Mouse (Mus musculus): ENCODE data around the gene Slc29a3. TPM values are rescaled to one million over a fixed set of nuclear protein-coding genes. Genes with fewer than 3 reads are reported as not detected.
A peak's percentile ranks its signal among the peaks of the same experiment; 100 is the strongest.
"Not testable (repeated sequence)": the region's sequence is repeated elsewhere in the genome, so short reads cannot be mapped to it uniquely, and the experiment has no call there.

Slc29a3 gene
- polyA plus RNA-seq, 1 experiment from 2014 or later, result 5.4 TPM

GRCm38 (mm10) chr10:60760377-60760776, 7.8 kb upstream of the Slc29a3 start:
- Histone ChIP-seq H3K27me3 (replicated peaks) (no peaks in the 10 kb centered on the region), H3K4me2 (no peak overlapping the region), H3K4me1 (no peaks in the 10 kb centered on the region), H3K4me3 (no peak overlapping the region), H3K9me3 (peaks cover 3% of the 10 kb centered on the region; the same call in 1 of the 2 replicates), H3K36me3 (peaks cover 34% of the 10 kb centered on the region), H3K9ac (no peak overlapping the region), H3K27ac (replicated peaks) (no peak overlapping the region)
- ATAC-seq (ENCODE audit: extremely low read depth, insufficient number of reproducible peaks, low FRiP score, low TSS enrichment), result peak; percentile 24; the same call in 1 of the 2 replicates
- 5% methylated on average over 14 of the region's 14 CpGs for WGBS

- no peak overlapping the region for H3K27ac ChIP-seq (replicated peaks)
- H3K4me1 ChIP-seq, result peaks cover 7% of the 10 kb centered on the region
- H3K4me2 ChIP-seq, result no peak overlapping the region
- WGBS, result 6% methylated on average over 7 of the region's 7 CpGs
- 0 out of 2 replicates have a peak, but pooled peaks cover 1% of the 10 kb centered on the region for H3K36me3 ChIP-seq
- no peak for ATAC-seq (ENCODE audit: extremely low read depth, insufficient number of reproducible peaks, low FRiP score, low TSS enrichment)
- no peak overlapping the region for H3K9ac ChIP-seq
- no peak overlapping the region for H3K4me3 ChIP-seq
- peaks cover 3% of the 10 kb centered on the region; the same call in 1 of the 2 replicates for H3K9me3 ChIP-seq
- no peaks in the 10 kb centered on the region for H3K27me3 ChIP-seq (replicated peaks)
Measured at GRCm38 (mm10) chr10:60756992-60757391, 4.4 kb upstream of the Slc29a3 start.

GRCm38 (mm10) chr10:60756146-60756545, 3.6 kb upstream of the Slc29a3 start:
- Histone ChIP-seq H3K9me3 (peaks cover 3% of the 10 kb centered on the region; the same call in 1 of the 2 replicates), H3K4me3 (no peak overlapping the region), H3K27ac (replicated peaks) (no peak overlapping the region), H3K27me3 (replicated peaks) (no peaks in the 10 kb centered on the region), H3K4me1 (peaks cover 16% of the 10 kb centered on the region), H3K4me2 (no peak overlapping the region), H3K36me3 (no peaks in the 10 kb centered on the region), H3K9ac (no peak overlapping the region)
- ATAC-seq (ENCODE audit: extremely low read depth, insufficient number of reproducible peaks, low FRiP score, low TSS enrichment), result no peak

GRCm38 (mm10) chr10:60753941-60754340, 1.3 kb upstream of the Slc29a3 start:
- Histone ChIP-seq H3K36me3 (peaks cover 10% of the 10 kb centered on the region; the same call in 1 of the 2 replicates), H3K9me3 (peaks cover 3% of the 10 kb centered on the region; the same call in 1 of the 2 replicates), H3K27me3 (replicated peaks) (no peaks in the 10 kb centered on the region), H3K4me3 (no peak overlapping the region), H3K4me2 (no peak overlapping the region), H3K4me1 (peaks cover 16% of the 10 kb centered on the region), H3K9ac (no peak overlapping the region), H3K27ac (replicated peaks) (no peak overlapping the region)
- no peak for ATAC-seq (ENCODE audit: extremely low read depth, insufficient number of reproducible peaks, low FRiP score, low TSS enrichment)
- 76% methylated on average over 8 of the region's 8 CpGs for WGBS

- Histone ChIP-seq H3K36me3 (peaks cover 17% of the 10 kb centered on the region; the same call in 1 of the 2 replicates), H3K9me3 (peaks cover 3% of the 10 kb centered on the region; the same call in 1 of the 2 replicates), H3K4me2 (peak overlapping the region; percentile 83), H3K4me3 (peak overlapping the region; percentile 61), H3K9ac (peak overlapping the region; percentile 75), H3K4me1 (peaks cover 16% of the 10 kb centered on the region), H3K27ac (replicated peaks) (0 out of 2 replicates have a peak overlapping the region, but pooled peaks have one; percentile 30), H3K27me3 (replicated peaks) (no peaks in the 10 kb centered on the region)
- ATAC-seq (ENCODE audit: extremely low read depth, insufficient number of reproducible peaks, low FRiP score, low TSS enrichment), result no peak
- 65% methylated on average over 9 of the region's 9 CpGs for WGBS
Measured at GRCm38 (mm10) chr10:60753261-60753660, 667 bp upstream of the Slc29a3 start.

GRCm38 (mm10) chr10:60747667-60748212, 4.9 kb downstream of the Slc29a3 start:
- Histone ChIP-seq H3K9ac (0 out of 2 replicates have a peak overlapping the region, but pooled peaks have one; percentile 1), H3K4me1 (peaks cover 18% of the 10 kb centered on the region)
- 79% methylated on average over 6 of the region's 6 CpGs for WGBS

GRCm38 (mm10) chr10:60746512-60746911, 6.1 kb downstream of the Slc29a3 start:
- H3K4me1 ChIP-seq, result peaks cover 10% of the 10 kb centered on the region
- H3K27me3 ChIP-seq (replicated peaks), result no peaks in the 10 kb centered on the region
- no peak overlapping the region for H3K4me3 ChIP-seq
- ATAC-seq (ENCODE audit: extremely low read depth, insufficient number of reproducible peaks, low FRiP score, low TSS enrichment), result no peak
- no peak overlapping the region for H3K9ac ChIP-seq
- H3K9me3 ChIP-seq, result no peaks in the 10 kb centered on the region
- no peak overlapping the region for H3K27ac ChIP-seq (replicated peaks)
- peaks cover 28% of the 10 kb centered on the region; the same call in 1 of the 2 replicates for H3K36me3 ChIP-seq
- WGBS, result 84% methylated on average over 2 of the region's 2 CpGs
- no peak overlapping the region for H3K4me2 ChIP-seq

More at GRCm38 (mm10) chr10:60747667-60748212, 4.9 kb downstream of the Slc29a3 start:
- ATAC-seq (ENCODE audit: extremely low read depth, insufficient number of reproducible peaks, low FRiP score, low TSS enrichment), result no peak
- peaks cover 22% of the 10 kb centered on the region; the same call in 1 of the 2 replicates for H3K36me3 ChIP-seq
- H3K4me2 ChIP-seq, result no peak overlapping the region
- no peaks in the 10 kb centered on the region for H3K9me3 ChIP-seq
- H3K27me3 ChIP-seq (replicated peaks), result no peaks in the 10 kb centered on the region
- no peak overlapping the region for H3K4me3 ChIP-seq
- no peak overlapping the region for H3K27ac ChIP-seq (replicated peaks)

- Histone ChIP-seq H3K4me1 (peaks cover 7% of the 10 kb centered on the region), H3K9me3 (no peaks in the 10 kb centered on the region), H3K27me3 (replicated peaks) (no peaks in the 10 kb centered on the region), H3K4me3 (no peak overlapping the region), H3K9ac (no peak overlapping the region), H3K27ac (replicated peaks) (no peak overlapping the region), H3K36me3 (peaks cover 22% of the 10 kb centered on the region; the same call in 1 of the 2 replicates), H3K4me2 (no peak overlapping the region)
- no peak for ATAC-seq (ENCODE audit: extremely low read depth, insufficient number of reproducible peaks, low FRiP score, low TSS enrichment)
- WGBS, result 85% methylated on average over 14 of the region's 14 CpGs
Measured at GRCm38 (mm10) chr10:60744543-60745290, 7.9 kb downstream of the Slc29a3 start.

GRCm38 (mm10) chr10:60743681-60744080, 8.9 kb downstream of the Slc29a3 start:
- WGBS, result 58% methylated on average over 9 of the region's 9 CpGs
- Histone ChIP-seq H3K4me1 (peaks cover 7% of the 10 kb centered on the region), H3K36me3 (peaks cover 15% of the 10 kb centered on the region; the same call in 1 of the 2 replicates), H3K27ac (replicated peaks) (no peak overlapping the region), H3K9me3 (no peaks in the 10 kb centered on the region), H3K4me3 (no peak overlapping the region), H3K4me2 (no peak overlapping the region), H3K9ac (no peak overlapping the region), H3K27me3 (replicated peaks) (no peaks in the 10 kb centered on the region)
- ATAC-seq (ENCODE audit: extremely low read depth, insufficient number of reproducible peaks, low FRiP score, low TSS enrichment), result no peak

- Histone ChIP-seq H3K27ac (replicated peaks) (no peak overlapping the region), H3K9me3 (no peaks in the 10 kb centered on the region), H3K36me3 (peaks cover 9% of the 10 kb centered on the region; the same call in 1 of the 2 replicates), H3K4me3 (no peak overlapping the region), H3K4me2 (no peak overlapping the region), H3K4me1 (peaks cover 7% of the 10 kb centered on the region), H3K27me3 (replicated peaks) (no peaks in the 10 kb centered on the region), H3K9ac (no peak overlapping the region)
- ATAC-seq (ENCODE audit: extremely low read depth, insufficient number of reproducible peaks, low FRiP score, low TSS enrichment), result no peak
- 80% methylated on average over 6 of the region's 6 CpGs for WGBS
Measured at GRCm38 (mm10) chr10:60742942-60743341, 9.7 kb downstream of the Slc29a3 start.

GRCm38 (mm10) chr10:60742296-60742695, 10.3 kb downstream of the Slc29a3 start:
- H3K4me1 ChIP-seq; H3K27ac ChIP-seq (replicated peaks); H3K9me3 ChIP-seq; H3K4me2 ChIP-seq; H3K27me3 ChIP-seq (replicated peaks); H3K36me3 ChIP-seq; ATAC-seq (ENCODE audit: extremely low read depth, insufficient number of reproducible peaks, low FRiP score, low TSS enrichment); H3K9ac ChIP-seq; H3K4me3 ChIP-seq: not testable (repeated sequence)
- WGBS, result 63% methylated on average over 1 of the region's 1 CpGs

Data from heart, embryonic 13.5 days (tissue).